Mouse (Mus musculus) liver, embryonic 16.5 days (tissue): ENCODE data around the gene Chd6. TPM values are rescaled to one million over a fixed set of nuclear protein-coding genes. Genes with fewer than 3 reads are reported as not detected.

ENCODE experiments used
- ATAC-seq: fragments of 200-750 bp; cut with Nextera tagmentation; 2 replicates; pipeline ENCODE4 v1.8.0; 2017; ENCODE audit warnings: low read depth, mild to moderate bottlenecking, moderate number of reproducible peaks, moderate library complexity
- H3K27ac ChIP-seq: fragments of 300-500 bp; sonication (generic); 2 replicates; pipeline ENCODE4 v1.5.1; 2014; ENCODE audit warnings: mild to moderate bottlenecking, low read length
- H3K27me3 ChIP-seq: fragments of 300-500 bp; sonication (generic); 2 replicates; pipeline ENCODE4 v1.6.1; 2014; ENCODE audit warnings: low read depth, low read length, mixed read lengths; ENCODE audit not compliant: control insufficient read depth, insufficient read depth
- H3K36me3 ChIP-seq: fragments of 300-500 bp; sonication (generic); 2 replicates; pipeline ENCODE4 v1.6.1; 2014; ENCODE audit warnings: mild to moderate bottlenecking; ENCODE audit not compliant: control insufficient read depth, insufficient read depth
- H3K4me1 ChIP-seq: fragments of 300-500 bp; sonication (generic); 2 replicates; pipeline ENCODE4 v1.6.1; 2014; ENCODE audit warnings: low read depth, low read length, mixed read lengths; ENCODE audit not compliant: control insufficient read depth
- H3K4me2 ChIP-seq: fragments of 300-500 bp; sonication (generic); 2 replicates; pipeline ENCODE4 v1.6.1; 2014; ENCODE audit warnings: low read depth, low read length, mixed read lengths
- H3K4me3 ChIP-seq: fragments of 300-500 bp; sonication (generic); 2 replicates; pipeline ENCODE4 v1.5.1; 2014; ENCODE audit warnings: low read depth, mild to moderate bottlenecking, low read length
- H3K9ac ChIP-seq: fragments of 300-500 bp; sonication (generic); 2 replicates; pipeline ENCODE4 v1.6.1; 2014; ENCODE audit warnings: low read depth, low read length
- H3K9me3 ChIP-seq: fragments of 300-500 bp; sonication (generic); replicated peaks from 2 replicates; pipeline ENCODE4 v1.6.1; 2016; ENCODE audit warnings: low read length; ENCODE audit not compliant: control insufficient read depth
- WGBS: fragments of 180-500 bp; shearing (Covaris S2); extraction: QIAGEN DNeasy Blood & Tissue Kit; methylation state at CpG from one replicate; pipeline ENCODE4 v1.1.7; 2014; ENCODE audit not compliant: insufficient replicate concordance; 5-methylcytosine and 5-hydroxymethylcytosine counted together
- polyA plus RNA-seq: library from polyadenylated mRNA; unstranded; fragments of >200 nt; fragmentation: Nextera tagmentation; extraction: Ambion mirVana; gene quantifications from 2 replicates; pipeline ENCODE4 v1.2.1, GENCODE M21; 2015

Gene Chd6
- polyA plus RNA-seq, 1 experiment from 2014 or later, result 4.7 TPM

DNA sequence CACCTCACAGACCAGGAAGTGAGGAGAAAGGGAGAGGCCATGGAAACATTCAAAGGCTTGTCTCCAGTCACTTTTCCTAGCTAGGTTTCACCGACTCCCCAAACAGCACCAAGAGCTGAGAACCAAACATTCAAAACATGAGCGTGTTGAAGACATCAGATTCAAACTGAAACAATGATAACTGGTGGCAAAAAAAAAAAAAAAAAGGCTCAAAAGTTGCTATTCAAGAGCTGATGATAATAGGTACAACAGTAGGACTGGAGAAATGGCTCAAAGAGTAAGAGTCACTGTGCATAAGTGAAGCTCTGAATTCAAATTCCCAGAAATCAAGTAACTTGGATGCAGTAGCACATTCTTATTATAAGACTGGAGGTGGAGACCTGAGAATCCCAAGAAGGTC, 30.3 kb downstream of the Chd6 start:
- H3K27me3 ChIP-seq, result no peaks in the 10 kb centered on the region
- H3K36me3 ChIP-seq, result no peaks in the 10 kb centered on the region; the same call in 1 of the 2 replicates
- 68% methylated on average over 2 of the region's 2 CpGs for WGBS
- peaks cover 3% of the 10 kb centered on the region; the same call in 1 of the 2 replicates for H3K4me1 ChIP-seq
- H3K9me3 ChIP-seq, result no peaks in the 10 kb centered on the region
- H3K9ac ChIP-seq, result no peak overlapping the region
- H3K27ac ChIP-seq, result no peak overlapping the region
- no peak overlapping the region for H3K4me3 ChIP-seq
- ATAC-seq, result no peak
- no peak overlapping the region for H3K4me2 ChIP-seq

DNA sequence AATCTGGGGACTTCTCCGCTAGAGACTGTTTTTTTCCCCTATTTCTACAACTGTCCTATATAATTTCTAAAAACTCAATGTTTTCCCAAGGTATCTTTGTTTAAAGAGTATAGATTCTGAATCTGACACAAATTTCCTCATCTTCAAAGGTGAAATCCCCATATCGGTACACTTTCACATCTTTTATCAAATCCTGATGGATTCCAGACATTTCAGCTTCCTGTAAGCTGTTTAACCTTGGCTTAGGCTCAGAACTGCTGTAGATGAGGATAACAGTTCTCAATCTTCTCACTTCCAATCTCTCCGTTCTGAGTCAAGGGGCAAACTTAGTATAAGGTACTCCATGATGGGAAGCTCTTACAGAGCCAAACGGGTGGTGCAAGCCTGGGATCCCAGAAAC, 32.6 kb downstream of the Chd6 start:
- no peak overlapping the region for H3K4me3 ChIP-seq
- H3K9ac ChIP-seq, result no peak overlapping the region
- ATAC-seq, result no peak
- H3K27ac ChIP-seq, result no peak overlapping the region
- no peaks in the 10 kb centered on the region; the same call in 1 of the 2 replicates for H3K36me3 ChIP-seq
- WGBS, result 62% methylated on average over 4 of the region's 4 CpGs
- peaks cover 3% of the 10 kb centered on the region; the same call in 1 of the 2 replicates for H3K4me1 ChIP-seq
- no peak overlapping the region for H3K4me2 ChIP-seq
- no peaks in the 10 kb centered on the region for H3K9me3 ChIP-seq
- no peaks in the 10 kb centered on the region for H3K27me3 ChIP-seq

GRCm38 (mm10) chr2:161075553-161075952, 33.3 kb downstream of the Chd6 start:
- Histone ChIP-seq H3K36me3 (no peaks in the 10 kb centered on the region; the same call in 1 of the 2 replicates), H3K27ac (no peak overlapping the region), H3K4me1 (peaks cover 3% of the 10 kb centered on the region; the same call in 1 of the 2 replicates), H3K4me3 (no peak overlapping the region), H3K9me3 (no peaks in the 10 kb centered on the region), H3K4me2 (no peak overlapping the region), H3K9ac (no peak overlapping the region), H3K27me3 (no peaks in the 10 kb centered on the region)
- ATAC-seq, result 0 out of 2 replicates have a peak, but pooled peaks have one; percentile 37
- 41% methylated on average over 5 of the region's 5 CpGs for WGBS

- Histone ChIP-seq H3K4me2 (no peak overlapping the region), H3K27me3 (no peaks in the 10 kb centered on the region), H3K4me3 (no peak overlapping the region), H3K9me3 (no peaks in the 10 kb centered on the region), H3K27ac (no peak overlapping the region), H3K9ac (no peak overlapping the region), H3K36me3 (no peaks in the 10 kb centered on the region), H3K4me1 (peaks cover 7% of the 10 kb centered on the region)
- 26% methylated on average over 10 of the region's 10 CpGs for WGBS
- peak; percentile 81 for ATAC-seq
Measured at GRCm38 (mm10) chr2:161066097-161066759, 42.6 kb downstream of the Chd6 start.

GRCm38 (mm10) chr2:161065594-161065993, 43.3 kb downstream of the Chd6 start:
- Histone ChIP-seq H3K36me3 (no peaks in the 10 kb centered on the region), H3K4me2 (no peak overlapping the region), H3K27me3 (no peaks in the 10 kb centered on the region), H3K4me3 (no peak overlapping the region), H3K9me3 (no peaks in the 10 kb centered on the region), H3K4me1 (peaks cover 7% of the 10 kb centered on the region), H3K27ac (no peak overlapping the region), H3K9ac (no peak overlapping the region)
- 36% methylated on average over 2 of the region's 2 CpGs for WGBS
- ATAC-seq, result 0 out of 2 replicates have a peak, but pooled peaks have one; percentile 47

DNA sequence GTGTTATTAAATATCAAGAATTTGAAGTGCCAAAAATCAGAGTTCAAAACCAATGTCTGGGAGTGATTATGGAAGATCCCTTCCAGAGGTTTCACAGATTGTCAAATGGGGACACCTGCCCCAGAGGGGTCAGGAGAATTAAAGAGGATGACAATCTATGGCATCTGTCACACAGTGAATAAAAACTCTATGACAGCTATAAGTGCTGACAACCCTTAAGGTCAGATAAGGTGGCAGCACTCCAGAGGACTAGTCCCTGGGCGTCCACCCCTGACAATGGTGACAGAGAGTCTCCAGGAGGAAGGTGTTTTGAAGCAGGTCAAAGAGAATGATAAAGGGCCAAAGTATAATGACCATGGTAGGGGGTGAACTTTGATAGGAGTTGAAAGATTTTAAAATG, 44.0 kb downstream of the Chd6 start:
- H3K9ac ChIP-seq, result no peak overlapping the region

DNA sequence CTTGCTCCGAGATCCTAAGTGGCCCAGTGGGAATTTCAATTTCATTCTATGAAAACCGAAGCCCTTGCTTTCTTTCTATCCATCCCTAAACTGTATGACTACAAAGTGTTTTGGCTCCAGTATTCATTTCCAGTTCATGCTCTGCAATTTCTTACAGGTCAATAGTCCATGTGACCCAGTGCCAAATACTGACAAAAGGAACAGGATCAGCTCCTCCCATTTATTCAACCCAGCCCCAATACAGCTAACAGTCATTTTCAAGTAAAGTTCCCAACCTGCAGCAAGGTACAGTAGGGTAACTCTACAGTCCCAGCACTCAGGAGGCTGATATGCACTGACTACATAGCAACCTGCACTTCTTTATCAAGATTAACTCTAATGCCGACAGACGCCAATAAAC, 50.0 kb downstream of the Chd6 start:
- no peak overlapping the region for H3K27ac ChIP-seq
- no peaks in the 10 kb centered on the region for H3K9me3 ChIP-seq
- WGBS, result 74% methylated on average over 4 of the region's 4 CpGs
- H3K4me3 ChIP-seq, result no peak overlapping the region
- no peaks in the 10 kb centered on the region for H3K36me3 ChIP-seq
- no peaks in the 10 kb centered on the region for H3K27me3 ChIP-seq
- no peaks in the 10 kb centered on the region for H3K4me1 ChIP-seq
- H3K4me2 ChIP-seq, result no peak overlapping the region
- no peak for ATAC-seq
- H3K9ac ChIP-seq, result no peak overlapping the region

More for the DNA sequence above, 44.0 kb downstream of the Chd6 start:
- Histone ChIP-seq H3K9me3 (no peaks in the 10 kb centered on the region), H3K36me3 (no peaks in the 10 kb centered on the region), H3K27ac (no peak overlapping the region), H3K4me1 (peaks cover 7% of the 10 kb centered on the region), H3K27me3 (no peaks in the 10 kb centered on the region), H3K4me3 (no peak overlapping the region), H3K4me2 (no peak overlapping the region)
- ATAC-seq, result 0 out of 2 replicates have a peak, but pooled peaks have one; percentile 53
- WGBS, result 38% methylated on average over 1 of the region's 1 CpGs

DNA sequence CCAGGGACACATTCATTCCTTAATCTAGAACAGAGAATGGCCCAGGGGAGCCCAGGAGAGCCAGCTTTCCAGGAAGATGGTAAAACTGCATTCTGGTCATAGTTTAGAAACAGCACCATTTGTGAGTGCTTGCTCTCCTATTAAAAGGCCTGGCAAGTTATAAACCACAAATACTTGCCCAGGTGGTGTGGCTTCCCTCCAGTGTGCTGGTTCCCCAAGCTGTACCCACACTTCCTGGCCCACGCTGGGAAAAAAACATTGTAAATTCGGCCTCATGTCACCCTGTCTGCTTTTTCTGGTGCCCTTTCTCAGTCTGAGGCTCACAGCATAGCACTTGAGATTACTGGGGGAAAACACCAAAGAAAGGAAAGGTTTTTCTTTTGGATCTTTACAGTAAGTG, 55.1 kb downstream of the Chd6 start:
- Histone ChIP-seq H3K4me1 (no peaks in the 10 kb centered on the region), H3K27me3 (no peaks in the 10 kb centered on the region), H3K9ac (no peak overlapping the region), H3K4me3 (no peak overlapping the region), H3K9me3 (no peaks in the 10 kb centered on the region), H3K27ac (no peak overlapping the region), H3K36me3 (no peaks in the 10 kb centered on the region), H3K4me2 (no peak overlapping the region)
- WGBS, result 44% methylated on average over 2 of the region's 2 CpGs
- no peak for ATAC-seq

GRCm38 (mm10) chr2:161052175-161052574, 56.7 kb downstream of the Chd6 start:
- WGBS, result 88% methylated on average over 5 of the region's 5 CpGs
- Histone ChIP-seq H3K9me3 (no peaks in the 10 kb centered on the region), H3K27me3 (no peaks in the 10 kb centered on the region), H3K4me3 (no peak overlapping the region), H3K9ac (no peak overlapping the region), H3K4me1 (no peaks in the 10 kb centered on the region), H3K36me3 (no peaks in the 10 kb centered on the region), H3K4me2 (no peak overlapping the region), H3K27ac (no peak overlapping the region)
- ATAC-seq, result no peak
